Mouse (Mus musculus) heart, adult 2 months (tissue): ENCODE measurements around the gene Sppl2c.
"Not testable (repeated sequence)": the region's sequence is repeated elsewhere in the genome, so short reads cannot be mapped to it uniquely, and the experiment has no call there.

Experiments used
- CTCF ChIP-seq: fragments of 200-600 bp; IDR thresholded peaks from 2 replicates; pipeline ENCODE4 v1.8.1; 2022; ENCODE audit warnings: antibody characterized with exemption, mild to moderate bottlenecking, moderate library complexity
- EP300 ChIP-seq: fragments of 200-500 bp; IDR thresholded peaks from 2 replicates; pipeline ENCODE4 v1.6.1; 2011; ENCODE audit warnings: low read depth, low read length, control low read depth; ENCODE audit not compliant: insufficient read depth

- TF ChIP-seq CTCF, EP300: not testable (repeated sequence)
Observed at GRCm38 (mm10) chr11:104214128-104214527, 28.0 kb downstream of the Sppl2c start.
